Mouse (Mus musculus): Measurements from ENCODE around the gene Atrn.

GRCm38 (mm10) chr2:131030998-131031397, 124.7 kb downstream of the Atrn start:
- TF ChIP-seq POLR2A (IDR thresholded peaks at IDR 0.05; ENCODE audit: insufficient read length, low read depth) (no peak), USF1 (IDR thresholded peaks at IDR 0.05; ENCODE audit: low read depth) (no peak), E2F4 (IDR thresholded peaks at IDR 0.05; ENCODE audit: insufficient read depth) (no peak), MYOG (IDR thresholded peaks at IDR 0.05; ENCODE audit: control insufficient read depth in 1 of 3, insufficient read depth in 1 of 3, insufficient read length in 2 of 3, low read depth in 2 of 3) (no peak), MAX (IDR thresholded peaks at IDR 0.05; ENCODE audit: low read depth) (no peak), POLR2AphosphoS2 (IDR thresholded peaks at IDR 0.05; ENCODE audit: insufficient read length, low read depth) (no peak), TCF12 (IDR thresholded peaks at IDR 0.05; ENCODE audit: insufficient read depth, poor library complexity, severe bottlenecking) (no peak), CEBPB (IDR thresholded peaks at IDR 0.05; ENCODE audit: insufficient read depth, poor library complexity, severe bottlenecking) (no peak)
